Mouse (Mus musculus) heart, postnatal 0 days (tissue): ENCODE measurements at regions not wholly inside any gene's neighbourhood (a gene's known extent, or its start where the extent isn't known, plus 50 kb on each side); places are given as distances from the start of the nearest gene placed in this dataset.

Experiments used
- CTCF ChIP-seq: IDR thresholded peaks from 2 replicates; pipeline ENCODE4 v1.5.1; 2016; ENCODE audit warnings: antibody characterized with exemption, control low read depth, low read depth
- EP300 ChIP-seq: IDR thresholded peaks from 2 replicates; pipeline ENCODE4 v1.6.1; 2016; ENCODE audit warnings: antibody characterized with exemption, low read depth

GRCm38 (mm10) chr5:33517625-33518024 is 83.8 kb upstream of the Nkx1-1 start:
- TF ChIP-seq EP300 (no peak), CTCF (peak; percentile 14; the same call in 1 of the 2 replicates)
